Mouse (Mus musculus) neutrophil, adult 5-6 weeks (primary cell): ENCODE data around the gene Cdh20. TPM values are rescaled to one million over a fixed set of nuclear protein-coding genes. Genes with fewer than 3 reads are reported as not detected.
"Not testable (repeated sequence)": the region's sequence is repeated elsewhere in the genome, so short reads cannot be mapped to it uniquely, and the experiment has no call there.

Experiments
- ATAC-seq: fragments of 151-379, 151-347 bp; 2 replicates; pipeline ENCODE4 v1.8.0; 2017; ENCODE audit warnings: mild to moderate bottlenecking, moderate TSS enrichment; ENCODE audit not compliant: insufficient number of reproducible peaks, poor library complexity, low FRiP score, severe bottlenecking; ENCODE audit errors: extremely low read depth
- total RNA-seq: library from RNA; stranded (forward); fragments of 200-1000 nt; gene quantifications from 2 replicates; pipeline ENCODE4 v1.2.3, GENCODE M21; 2017

Gene Cdh20
- total RNA-seq, 1 experiment from 2014 or later, result not detected

GRCm38 (mm10) chr1:104901815-104902214 is 133.5 kb downstream of the Cdh20 start:
- ATAC-seq, result no peak

GRCm38 (mm10) chr1:104903409-104903808 is 135.1 kb downstream of the Cdh20 start:
- no peak for ATAC-seq

GRCm38 (mm10) chr1:104912407-104912806 is 144.1 kb downstream of the Cdh20 start:
- ATAC-seq, result no peak

GRCm38 (mm10) chr1:104916507-104916906 is 148.2 kb downstream of the Cdh20 start:
- ATAC-seq, result no peak

GRCm38 (mm10) chr1:104917307-104917836 is 149.0 kb downstream of the Cdh20 start:
- no peak for ATAC-seq

GRCm38 (mm10) chr1:104933051-104933450 is 164.7 kb downstream of the Cdh20 start:
- no peak for ATAC-seq

- ATAC-seq, result no peak
These were observed 168.6 kb downstream of the Cdh20 start for GRCm38 (mm10) chr1:104936966-104937365.

- no peak for ATAC-seq
These were observed 170.8 kb downstream of the Cdh20 start for GRCm38 (mm10) chr1:104939156-104939555.

- ATAC-seq, result no peak
These were observed 176.3 kb downstream of the Cdh20 start for GRCm38 (mm10) chr1:104944470-104945109.

GRCm38 (mm10) chr1:104945110-104945489 is 176.8 kb downstream of the Cdh20 start:
- no peak for ATAC-seq

- ATAC-seq, result not testable (repeated sequence)
These were observed 181.3 kb downstream of the Cdh20 start for GRCm38 (mm10) chr1:104949640-104950039.

- no peak for ATAC-seq
These were observed 188.7 kb downstream of the Cdh20 start for GRCm38 (mm10) chr1:104957046-104957445.

GRCm38 (mm10) chr1:104961670-104962069 is 193.3 kb downstream of the Cdh20 start:
- no peak for ATAC-seq

GRCm38 (mm10) chr1:104962257-104962656 is 193.9 kb downstream of the Cdh20 start:
- no peak for ATAC-seq

- ATAC-seq, result no peak
These were observed 210.7 kb downstream of the Cdh20 start for GRCm38 (mm10) chr1:104979068-104979467.

GRCm38 (mm10) chr1:104980273-104980672 is 211.9 kb downstream of the Cdh20 start:
- no peak for ATAC-seq

- ATAC-seq, result no peak
These were observed 218.1 kb downstream of the Cdh20 start for GRCm38 (mm10) chr1:104986222-104986973.

GRCm38 (mm10) chr1:104987526-104987925 is 219.2 kb downstream of the Cdh20 start:
- ATAC-seq, result no peak

GRCm38 (mm10) chr1:104992441-104992840 is 224.1 kb downstream of the Cdh20 start:
- ATAC-seq, result no peak

GRCm38 (mm10) chr1:104993905-104994611 is 225.7 kb downstream of the Cdh20 start:
- no peak for ATAC-seq
